ENCODE assay signal across 16 mouse cellular contexts in genomic region chr4:156063861-156064509, GRCm38 (mm10). TPM values are rescaled to one million over a fixed set of nuclear protein-coding genes. Genes with fewer than 3 reads are reported as not detected.
A peak's percentile ranks its signal among the peaks of the same experiment; 100 is the strongest.
DNase-seq lines count a peak whose midpoint lies in the region; ATAC-seq and TF ChIP-seq lines count a peak whose summit lies in the region.
"Had no signal": no experiment of that assay in that cellular context is flagged by ENCODE, and none has a peak within 500 bp of the region (broad histone marks: within the 10 kb centered on the region; RNA-seq: fewer than 3 reads in every experiment).

No protein-coding gene starts in this region.

- peak overlapping the region; percentile 82 for H3K27ac ChIP-seq in lung, embryonic 15.5 days
- H3K27ac ChIP-seq in intestine, embryonic 16.5 days (ENCODE audit: low read length) = peak overlapping the region; percentile 62
- H3K27ac ChIP-seq in heart, embryonic 12.5 days (ENCODE audit: poor library complexity, severe bottlenecking) = no peak overlapping the region
- H3K27ac ChIP-seq: liver, embryonic 13.5 days had no signal

- H3K9me3 ChIP-seq in lung, embryonic 15.5 days = no peaks in the 10 kb centered on the region
- no peaks in the 10 kb centered on the region for H3K9me3 ChIP-seq in intestine, embryonic 16.5 days (ENCODE audit: control insufficient read depth, low read length)
- H3K9me3 ChIP-seq in heart, embryonic 12.5 days (replicated peaks) = no peaks in the 10 kb centered on the region
- H3K9me3 ChIP-seq: G1E; liver, embryonic 13.5 days had no signal

- H3K36me3 ChIP-seq in lung, embryonic 15.5 days = no peaks in the 10 kb centered on the region
- no peaks in the 10 kb centered on the region for H3K36me3 ChIP-seq in intestine, embryonic 16.5 days (ENCODE audit: control insufficient read depth, insufficient read depth, low read length)
- H3K36me3 ChIP-seq in heart, embryonic 12.5 days = no peaks in the 10 kb centered on the region
- H3K36me3 ChIP-seq: G1E; liver, embryonic 13.5 days had no signal

- WGBS in lung, embryonic 15.5 days = 17% methylated on average over 4 of the region's 4 CpGs
- WGBS in intestine, embryonic 16.5 days = 16% methylated on average over 4 of the region's 4 CpGs
- 19% methylated on average over 4 of the region's 4 CpGs for WGBS in heart, embryonic 12.5 days

- no peak for ATAC-seq in lung, embryonic 15.5 days (ENCODE audit: borderline replicate concordance, extremely low read depth, low FRiP score, low TSS enrichment)
- 0 out of 2 replicates have a peak, but pooled peaks have one; percentile 22 for ATAC-seq in intestine, embryonic 16.5 days
- ATAC-seq in heart, embryonic 12.5 days (ENCODE audit: insufficient number of reproducible peaks, low FRiP score) = no peak

- H3K4me1 ChIP-seq in lung, embryonic 15.5 days = peaks cover 22% of the 10 kb centered on the region; the same call in 1 of the 2 replicates
- peaks cover 14% of the 10 kb centered on the region; the same call in 1 of the 2 replicates for H3K4me1 ChIP-seq in intestine, embryonic 16.5 days (ENCODE audit: control insufficient read depth, insufficient read depth, low read length)
- peaks cover 14% of the 10 kb centered on the region; the same call in 1 of the 2 replicates for H3K4me1 ChIP-seq in heart, embryonic 12.5 days (replicated peaks)

- TF ChIP-seq CTCF in brain, embryonic 14.5 days (IDR thresholded peaks at IDR 0.05; ENCODE audit: borderline replicate concordance, extremely low read depth, insufficient read depth, insufficient read length) = no peak

- TF ChIP-seq POLR2A in brain, embryonic 14.5 days (IDR thresholded peaks at IDR 0.05; ENCODE audit: borderline replicate concordance, extremely low read depth, insufficient read depth, insufficient read length, poor library complexity, severe bottlenecking) = no peak

- no peaks in the 10 kb centered on the region for H3K27me3 ChIP-seq in lung, embryonic 15.5 days
- no peaks in the 10 kb centered on the region for H3K27me3 ChIP-seq in intestine, embryonic 16.5 days (replicated peaks; ENCODE audit: control insufficient read depth, insufficient read depth, low read length)
- H3K27me3 ChIP-seq in heart, embryonic 12.5 days (replicated peaks) = peaks cover 10% of the 10 kb centered on the region; the same call in 1 of the 2 replicates
- H3K27me3 ChIP-seq: liver, embryonic 13.5 days had no signal

- DNase-seq in lung, postnatal 36 days = no peak
- DNase-seq in brain, embryonic 14.5 days (ENCODE audit: low read depth) = peak; percentile 41
- peak; percentile 58 for DNase-seq in retina, postnatal 1 day
- no peak for DNase-seq in testis, postnatal 10 days (ENCODE audit: low spot score)
- no peak for DNase-seq in spleen, adult 12 weeks (ENCODE audit: low spot score)
- DNase-seq: adrenal gland, adult 8-10 months; cerebellum, adult 8-10 months; layer of hippocampus, postnatal 36 days; liver, embryonic 13.5 days; right cerebral cortex, postnatal 4 days; thymus, postnatal 25 days had no signal

- H3K9ac ChIP-seq in lung, embryonic 15.5 days = no peak overlapping the region
- 0 out of 2 replicates have a peak overlapping the region, but pooled peaks have one; percentile 4 for H3K9ac ChIP-seq in intestine, embryonic 16.5 days (ENCODE audit: low read depth, low read length)
- no peak overlapping the region for H3K9ac ChIP-seq in heart, embryonic 12.5 days
- H3K9ac ChIP-seq: liver, embryonic 13.5 days had no signal

- no peak overlapping the region for H3K4me2 ChIP-seq in lung, embryonic 15.5 days
- no peak overlapping the region for H3K4me2 ChIP-seq in intestine, embryonic 16.5 days (ENCODE audit: low read depth, low read length)
- no peak overlapping the region for H3K4me2 ChIP-seq in heart, embryonic 12.5 days
- H3K4me2 ChIP-seq: liver, embryonic 13.5 days had no signal

- no peak overlapping the region for H3K4me3 ChIP-seq in lung, embryonic 15.5 days
- H3K4me3 ChIP-seq in intestine, embryonic 16.5 days (ENCODE audit: low read length) = no peak overlapping the region
- no peak overlapping the region for H3K4me3 ChIP-seq in heart, embryonic 12.5 days
- H3K4me3 ChIP-seq: erythroblast, embryonic 14.5 days; liver, embryonic 13.5 days had no signal

RNA-seq across cellular contexts. Expression of gene Ttll10, which starts 4.8 kb away (rescaled TPM):
- 2.9 TPM in 2 replicates for polyA plus RNA-seq in lung, embryonic 15.5 days (2015; fragmentation: Nextera tagmentation; extraction: Ambion mirVana)
- 0.05 and 0.23 TPM in 2 replicates for polyA plus RNA-seq in brain, embryonic 14.5 days (2012; rRNA removed)
- 4.2 and 4.7 TPM in 2 replicates for polyA plus RNA-seq in intestine, embryonic 16.5 days (2015; fragmentation: Nextera tagmentation; extraction: Ambion mirVana)
- polyA plus RNA-seq in heart, embryonic 12.5 days (2016; fragmentation: Nextera tagmentation; extraction: Ambion mirVana) = 0.14 and 0.24 TPM in 2 replicates
- polyA plus RNA-seq: erythroblast, embryonic 14.5 days; G1E had no signal

RNA-seq across cellular contexts. Expression of gene Tnfrsf18, which starts 38.0 kb away (rescaled TPM):
- polyA plus RNA-seq in lung, embryonic 15.5 days (2015; fragmentation: Nextera tagmentation; extraction: Ambion mirVana) = 1.6 and 2.7 TPM in 2 replicates
- polyA plus RNA-seq in brain, embryonic 14.5 days (2012; rRNA removed) = 0.24 and 0.25 TPM in 2 replicates
- polyA plus RNA-seq in intestine, embryonic 16.5 days (2015; fragmentation: Nextera tagmentation; extraction: Ambion mirVana) = 1.0 and 1.4 TPM in 2 replicates
- polyA plus RNA-seq in heart, embryonic 12.5 days (2016; fragmentation: Nextera tagmentation; extraction: Ambion mirVana) = 1.9 and 2.1 TPM in 2 replicates
- polyA plus RNA-seq: erythroblast, embryonic 14.5 days; G1E had no signal

RNA-seq across cellular contexts. Expression of gene 9430015G10Rik, which starts 45.8 kb away (rescaled TPM):
- 40.2 and 43.4 TPM in 2 replicates for polyA plus RNA-seq in lung, embryonic 15.5 days (2015; fragmentation: Nextera tagmentation; extraction: Ambion mirVana)
- polyA plus RNA-seq in brain, embryonic 14.5 days (2012; rRNA removed) = 68.0 and 85.5 TPM in 2 replicates
- polyA plus RNA-seq in intestine, embryonic 16.5 days (2015; fragmentation: Nextera tagmentation; extraction: Ambion mirVana) = 21.4 and 22.3 TPM in 2 replicates
- 22.1 and 23.7 TPM in 2 replicates for polyA plus RNA-seq in heart, embryonic 12.5 days (2016; fragmentation: Nextera tagmentation; extraction: Ambion mirVana)

RNA-seq across cellular contexts. Expression of gene Tnfrsf4, which starts 50.3 kb away (rescaled TPM):
- polyA plus RNA-seq in lung, embryonic 15.5 days (2015; fragmentation: Nextera tagmentation; extraction: Ambion mirVana) = 0.39 and 0.42 TPM in 2 replicates
- 3.3 and 4.4 TPM in 2 replicates for polyA plus RNA-seq in brain, embryonic 14.5 days (2012; rRNA removed)
- polyA plus RNA-seq in intestine, embryonic 16.5 days (2015; fragmentation: Nextera tagmentation; extraction: Ambion mirVana) = 0.55 and 0.86 TPM in 2 replicates
- 0.37 TPM in 1 of 2 replicates, not detected in the other for polyA plus RNA-seq in heart, embryonic 12.5 days (2016; fragmentation: Nextera tagmentation; extraction: Ambion mirVana)

Comparison
In these comparisons a context has a peak if more than half of its experiments do, and no peak if none do; other contexts are left out.
1. DNase-seq: peak in brain, embryonic 14.5 days (single experiment) and retina, postnatal 1 day (single experiment); none in lung, postnatal 36 days (single experiment), testis, postnatal 10 days (single experiment) and spleen, adult 12 weeks (single experiment).